Mouse (Mus musculus) v-Abl transformed pro-B cells (cell line): ENCODE results near the gene Gm49601.

Experiments used
- in situ Hi-C, 2 experiments: fragments of 400-800 bp; cut with MboI; formaldehyde crosslinking; loops; one replicate each; pipeline ENCODE4 v1.15.1; 2025; ENCODE audit not compliant: unreplicated experiment in 2 of 2

Gene Gm49601

GRCm38 (mm10) chr16:18584901-18585510, 41.2 kb downstream of the Gm49601 start:
- in situ Hi-C loops, result no loop called here

- in situ Hi-C loops, result no loop called here
Observed at GRCm38 (mm10) chr16:18583673-18584357, 42.4 kb downstream of the Gm49601 start.

GRCm38 (mm10) chr16:18583169-18583568, 43.1 kb downstream of the Gm49601 start:
- in situ Hi-C loops, result no loop called here

- in situ Hi-C loops, result no loop called here
Observed at GRCm38 (mm10) chr16:18582426-18583148, 43.6 kb downstream of the Gm49601 start.

GRCm38 (mm10) chr16:18581623-18582205, 44.5 kb downstream of the Gm49601 start:
- in situ Hi-C loops, result no loop called here

GRCm38 (mm10) chr16:18581050-18581622, 45.1 kb downstream of the Gm49601 start:
- in situ Hi-C loops, result no loop called here

- in situ Hi-C loops, result no loop called here
Observed at GRCm38 (mm10) chr16:18580389-18580788, 45.8 kb downstream of the Gm49601 start.

GRCm38 (mm10) chr16:18577599-18578160, 48.5 kb downstream of the Gm49601 start:
- in situ Hi-C loops, result no loop called here

- in situ Hi-C loops, result no loop called here
Observed at GRCm38 (mm10) chr16:18577071-18577470, 49.2 kb downstream of the Gm49601 start.

- in situ Hi-C loops, result no loop called here
Observed at GRCm38 (mm10) chr16:18574196-18574595, 52.0 kb downstream of the Gm49601 start.
